Mouse (Mus musculus): ENCODE results near the gene Naa11. TPM values are rescaled to one million over a fixed set of nuclear protein-coding genes. Genes with fewer than 3 reads are reported as not detected.

Gene Naa11
- total RNA-seq (2018; cell fraction: chromatin; rRNA removed) = not detected
- not detected for total RNA-seq (2018; cell fraction: cytosol; rRNA removed)
- total RNA-seq (2018; cell fraction: nucleus; rRNA removed) = not detected
- not detected in 3 replicates for polyA plus RNA-seq (2018)

GRCm38 (mm10) chr5:97392160-97392559, at the start of gene Naa11:
Naa11 (minus strand) TSS chr5:97392379.
- no peaks in the 10 kb centered on the region for H3K36me3 ChIP-seq (ENCODE audit: inconsistent target)
- H3K27ac ChIP-seq = no peak within 1 kb of the TSS
- 94% methylated on average over 19 of the region's 23 CpGs for WGBS (ENCODE audit: missing documents)
- H3K4me3 ChIP-seq (ENCODE audit: inconsistent target) = no peak within 1 kb of the TSS
- H3K79me2 ChIP-seq (ENCODE audit: inconsistent target) = no peaks in the 10 kb centered on the region

DNA sequence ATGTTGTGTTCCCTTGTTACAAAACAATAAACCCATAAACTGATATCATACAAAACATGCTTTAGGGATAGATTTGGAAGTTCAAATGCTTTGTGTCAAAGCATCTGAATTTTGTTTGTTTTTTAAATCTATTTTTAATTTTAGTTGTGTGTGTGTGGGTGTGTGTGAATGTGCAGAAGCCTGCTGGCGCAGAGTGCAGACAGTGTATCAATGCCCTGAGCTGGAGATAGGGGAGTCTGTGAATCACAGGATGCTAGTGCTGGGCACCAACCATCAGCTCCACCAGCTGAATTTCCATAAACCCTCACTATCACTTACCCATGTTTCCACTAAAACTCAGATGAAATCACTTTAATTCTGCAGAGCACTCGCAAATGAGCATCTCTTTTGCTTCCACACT, 40.3 kb upstream of the Naa11 start:
- no peak overlapping the region for H3K4me3 ChIP-seq (ENCODE audit: inconsistent target)
- WGBS (ENCODE audit: missing documents) = 94% methylated on average over 2 of the region's 2 CpGs
- H3K36me3 ChIP-seq (ENCODE audit: inconsistent target) = no peaks in the 10 kb centered on the region
- no peak overlapping the region for H3K27ac ChIP-seq
- no peaks in the 10 kb centered on the region for H3K79me2 ChIP-seq (ENCODE audit: inconsistent target)

DNA sequence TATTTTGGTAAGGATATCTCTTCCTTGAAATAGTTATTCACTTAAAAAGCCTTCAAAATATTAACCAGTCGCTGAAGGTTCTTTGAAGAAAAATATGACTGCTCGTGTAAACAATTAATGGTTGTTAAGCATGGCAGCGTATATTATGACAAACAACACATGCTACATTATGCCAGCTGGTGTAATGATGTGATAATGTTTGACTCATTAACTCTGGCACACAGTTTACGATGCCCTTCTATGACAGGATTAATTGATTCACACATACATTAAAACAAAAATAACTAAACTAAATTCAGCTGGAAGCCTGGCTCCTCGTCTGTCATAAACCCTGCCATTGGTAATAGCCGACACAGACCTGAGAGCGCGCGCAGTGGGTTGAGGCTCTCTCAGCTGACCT, 37.8 kb upstream of the Naa11 start:
- H3K79me2 ChIP-seq (ENCODE audit: inconsistent target) = no peaks in the 10 kb centered on the region
- H3K4me3 ChIP-seq (ENCODE audit: inconsistent target) = no peak overlapping the region
- H3K27ac ChIP-seq = no peak overlapping the region
- 95% methylated on average over 9 of the region's 9 CpGs for WGBS (ENCODE audit: missing documents)
- no peaks in the 10 kb centered on the region for H3K36me3 ChIP-seq (ENCODE audit: inconsistent target)

GRCm38 (mm10) chr5:97421669-97422068, 29.5 kb upstream of the Naa11 start:
- H3K27ac ChIP-seq = no peak overlapping the region
- no peaks in the 10 kb centered on the region for H3K36me3 ChIP-seq (ENCODE audit: inconsistent target)
- 92% methylated on average over 2 of the region's 2 CpGs for WGBS (ENCODE audit: missing documents)
- no peaks in the 10 kb centered on the region for H3K79me2 ChIP-seq (ENCODE audit: inconsistent target)
- no peak overlapping the region for H3K4me3 ChIP-seq (ENCODE audit: inconsistent target)

DNA sequence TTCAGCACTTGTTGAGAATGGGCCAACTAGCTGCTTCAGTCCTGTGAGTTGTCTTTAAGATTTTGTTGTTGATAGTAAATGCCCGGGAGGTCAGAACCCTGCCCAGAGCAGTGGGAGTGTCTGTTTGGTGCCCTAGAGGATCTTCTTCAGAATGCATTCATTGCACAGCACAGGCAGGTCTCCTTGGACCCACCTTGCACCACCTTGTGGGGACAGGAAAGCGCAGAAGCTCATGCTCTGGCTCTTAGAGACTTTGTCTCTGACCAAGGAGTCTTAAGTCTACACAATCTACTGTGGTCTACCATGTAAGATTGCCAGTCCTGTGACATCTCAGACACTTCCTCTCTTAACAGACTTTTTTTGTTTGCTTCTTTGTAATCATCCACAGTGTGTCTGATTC, 25.0 kb upstream of the Naa11 start:
- Histone ChIP-seq H3K27ac (no peak overlapping the region), H3K36me3 (ENCODE audit: inconsistent target) (no peaks in the 10 kb centered on the region)
- whole genome bisulfite sequencing (ENCODE audit: missing documents) = 96% methylated on average over 2 of the region's 2 CpGs

GRCm38 (mm10) chr5:97415837-97416236, 23.7 kb upstream of the Naa11 start:
- no peak overlapping the region for H3K4me3 ChIP-seq (ENCODE audit: inconsistent target)
- 91% methylated on average over 6 of the region's 6 CpGs for WGBS (ENCODE audit: missing documents)

More for the DNA sequence above, 25.0 kb upstream of the Naa11 start:
- Histone ChIP-seq H3K79me2 (ENCODE audit: inconsistent target) (no peaks in the 10 kb centered on the region), H3K4me3 (ENCODE audit: inconsistent target) (no peak overlapping the region)

GRCm38 (mm10) chr5:97413716-97414115, 21.5 kb upstream of the Naa11 start:
- Histone ChIP-seq H3K79me2 (ENCODE audit: inconsistent target) (no peaks in the 10 kb centered on the region), H3K27ac (no peak overlapping the region), H3K4me3 (ENCODE audit: inconsistent target) (no peak overlapping the region), H3K36me3 (ENCODE audit: inconsistent target) (no peaks in the 10 kb centered on the region)
- 94% methylated on average over 3 of the region's 3 CpGs for WGBS (ENCODE audit: missing documents)

More at GRCm38 (mm10) chr5:97415837-97416236, 23.7 kb upstream of the Naa11 start:
- Histone ChIP-seq H3K79me2 (ENCODE audit: inconsistent target) (no peaks in the 10 kb centered on the region), H3K36me3 (ENCODE audit: inconsistent target) (no peaks in the 10 kb centered on the region), H3K27ac (no peak overlapping the region)

GRCm38 (mm10) chr5:97410190-97410589, 18.0 kb upstream of the Naa11 start:
- no peak overlapping the region for H3K4me3 ChIP-seq (ENCODE audit: inconsistent target)
- WGBS (ENCODE audit: missing documents) = 97% methylated on average over 5 of the region's 6 CpGs
- no peaks in the 10 kb centered on the region for H3K36me3 ChIP-seq (ENCODE audit: inconsistent target)
- no peaks in the 10 kb centered on the region for H3K79me2 ChIP-seq (ENCODE audit: inconsistent target)
- no peak overlapping the region for H3K27ac ChIP-seq

DNA sequence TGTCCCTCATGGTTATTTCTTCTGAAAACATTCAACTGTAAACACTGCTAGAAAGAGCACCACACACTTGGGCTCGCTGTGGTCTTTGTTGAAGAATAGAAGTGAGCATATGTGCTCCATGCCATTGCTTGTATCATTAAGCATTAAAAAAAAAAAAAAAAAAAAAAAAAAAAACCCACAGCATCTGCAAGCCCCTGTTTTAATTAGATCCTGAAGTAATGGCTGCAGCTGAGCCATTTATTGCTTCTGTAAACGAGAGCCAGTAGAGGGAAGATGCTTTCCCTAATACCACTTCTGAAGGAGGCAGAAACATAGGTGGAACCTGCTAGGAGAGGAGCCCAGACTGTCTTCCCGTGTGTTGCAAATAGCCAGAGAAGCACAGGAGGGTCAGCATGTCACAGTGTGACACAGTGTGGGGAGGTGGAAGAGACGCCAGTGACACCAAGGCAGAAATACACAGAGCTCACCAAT, 17.1 kb upstream of the Naa11 start:
- Histone ChIP-seq H3K79me2 (ENCODE audit: inconsistent target) (no peaks in the 10 kb centered on the region), H3K4me3 (ENCODE audit: inconsistent target) (no peak overlapping the region), H3K27ac (no peak overlapping the region), H3K36me3 (ENCODE audit: inconsistent target) (no peaks in the 10 kb centered on the region)
- WGBS (ENCODE audit: missing documents) = 71% methylated on average over 4 of the region's 4 CpGs

DNA sequence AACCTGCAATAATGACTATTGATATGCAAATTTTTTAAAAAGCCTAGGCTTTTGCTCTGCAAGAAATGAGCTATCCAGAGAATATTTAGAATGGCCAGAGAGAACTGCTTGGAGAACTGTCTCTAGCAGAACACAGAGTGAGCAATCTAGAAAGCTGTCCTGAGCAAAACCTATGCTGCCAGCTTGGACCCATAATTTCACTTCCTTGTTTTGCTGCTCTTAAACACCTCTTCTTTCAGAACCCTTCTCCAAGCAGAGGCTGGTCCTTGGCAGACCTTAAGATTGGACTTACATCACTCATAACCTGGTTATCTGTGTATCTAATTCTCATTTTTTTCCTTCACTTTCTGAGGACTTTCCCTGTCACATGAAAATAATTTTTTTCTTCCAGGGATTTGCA, 8.9 kb upstream of the Naa11 start:
- no peaks in the 10 kb centered on the region for H3K79me2 ChIP-seq (ENCODE audit: inconsistent target)
- no peaks in the 10 kb centered on the region for H3K36me3 ChIP-seq (ENCODE audit: inconsistent target)
- H3K4me3 ChIP-seq (ENCODE audit: inconsistent target) = no peak overlapping the region
- no peak overlapping the region for H3K27ac ChIP-seq

DNA sequence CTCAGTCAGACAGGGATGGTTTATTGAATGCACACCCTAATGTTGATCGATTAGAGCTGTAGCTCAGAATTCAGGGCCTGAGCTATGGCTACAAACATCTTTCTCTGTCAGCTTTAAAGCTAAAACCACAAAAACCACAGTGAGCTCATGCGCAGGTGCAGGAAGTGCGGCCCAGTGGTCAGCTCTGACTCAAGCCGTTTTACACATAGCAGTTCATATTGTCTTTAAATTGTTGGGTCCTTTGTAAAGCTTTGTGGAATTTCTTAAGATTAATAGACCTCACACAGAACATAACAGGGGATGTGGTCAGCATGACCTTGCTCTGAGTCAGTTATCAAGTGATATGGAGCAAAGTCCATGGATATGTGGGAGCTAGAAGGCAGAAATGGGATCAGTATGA, 5.4 kb upstream of the Naa11 start:
- 13% methylated on average over 4 of the region's 4 CpGs for WGBS (ENCODE audit: missing documents)
- no peaks in the 10 kb centered on the region for H3K79me2 ChIP-seq (ENCODE audit: inconsistent target)
- H3K4me3 ChIP-seq (ENCODE audit: inconsistent target) = no peak overlapping the region
- no peaks in the 10 kb centered on the region for H3K36me3 ChIP-seq (ENCODE audit: inconsistent target)
- no peak overlapping the region for H3K27ac ChIP-seq

- no peaks in the 10 kb centered on the region for H3K36me3 ChIP-seq (ENCODE audit: inconsistent target)
Observed at GRCm38 (mm10) chr5:97387622-97388021, 4.6 kb downstream of the Naa11 start.

DNA sequence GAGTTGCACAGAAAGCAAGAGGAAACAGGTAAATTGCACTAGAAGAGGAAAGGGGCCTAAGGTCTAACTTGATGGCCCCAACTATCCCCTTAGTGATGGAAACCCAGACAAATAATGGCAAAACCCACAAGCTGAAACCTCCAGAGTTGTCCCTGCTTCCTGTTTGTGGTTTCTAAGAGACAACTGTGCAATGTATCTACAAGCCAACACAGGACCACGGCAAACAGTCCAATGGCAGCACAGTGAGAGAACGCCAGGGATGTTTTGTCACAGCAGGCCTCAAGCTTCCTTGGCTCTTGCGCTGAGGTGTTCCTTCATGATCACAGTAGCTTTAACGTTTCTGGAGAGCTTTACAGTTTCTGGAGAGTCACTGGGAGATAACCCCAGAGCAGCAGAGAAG, 7.8 kb downstream of the Naa11 start:
- WGBS (ENCODE audit: missing documents) = 17% methylated on average over 4 of the region's 4 CpGs
- H3K27ac ChIP-seq = no peak overlapping the region
- H3K4me3 ChIP-seq (ENCODE audit: inconsistent target) = no peak overlapping the region
- H3K79me2 ChIP-seq (ENCODE audit: inconsistent target) = no peaks in the 10 kb centered on the region
- no peaks in the 10 kb centered on the region for H3K36me3 ChIP-seq (ENCODE audit: inconsistent target)

More at GRCm38 (mm10) chr5:97387622-97388021, 4.6 kb downstream of the Naa11 start:
- 90% methylated on average over 6 of the region's 6 CpGs for WGBS (ENCODE audit: missing documents)
- H3K79me2 ChIP-seq (ENCODE audit: inconsistent target) = no peaks in the 10 kb centered on the region
- H3K4me3 ChIP-seq (ENCODE audit: inconsistent target) = no peak overlapping the region
- no peak overlapping the region for H3K27ac ChIP-seq

GRCm38 (mm10) chr5:97382548-97383222, 9.5 kb downstream of the Naa11 start:
- Histone ChIP-seq H3K36me3 (ENCODE audit: inconsistent target) (no peaks in the 10 kb centered on the region), H3K4me3 (ENCODE audit: inconsistent target) (no peak overlapping the region), H3K27ac (no peak overlapping the region), H3K79me2 (ENCODE audit: inconsistent target) (no peaks in the 10 kb centered on the region)
- WGBS (ENCODE audit: missing documents) = 68% methylated on average over 14 of the region's 14 CpGs

DNA sequence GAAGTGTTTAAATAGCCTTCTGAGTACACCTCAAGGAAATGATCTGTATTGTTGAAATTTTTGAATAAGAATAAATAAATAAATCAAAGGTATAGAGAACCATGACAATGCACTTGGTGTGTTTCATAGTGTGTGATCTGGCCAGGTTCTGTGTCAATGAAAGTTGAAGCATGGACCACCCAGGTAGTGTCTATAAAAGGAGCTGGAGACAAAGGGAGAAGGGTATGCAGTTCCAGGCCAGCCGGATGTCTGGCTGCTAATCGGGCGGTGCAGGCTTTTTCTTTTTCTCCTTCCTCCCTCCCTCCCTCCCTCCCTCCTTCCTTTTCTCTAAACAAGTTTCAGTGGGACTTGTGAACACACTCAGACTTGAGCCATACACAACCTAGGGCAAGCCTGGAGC, 12.2 kb downstream of the Naa11 start:
- no peak overlapping the region for H3K27ac ChIP-seq
- H3K4me3 ChIP-seq (ENCODE audit: inconsistent target) = no peak overlapping the region
- WGBS (ENCODE audit: missing documents) = no CpG with 5 or more reads among the region's 3 CpGs
- H3K79me2 ChIP-seq (ENCODE audit: inconsistent target) = no peaks in the 10 kb centered on the region
- H3K36me3 ChIP-seq (ENCODE audit: inconsistent target) = no peaks in the 10 kb centered on the region

DNA sequence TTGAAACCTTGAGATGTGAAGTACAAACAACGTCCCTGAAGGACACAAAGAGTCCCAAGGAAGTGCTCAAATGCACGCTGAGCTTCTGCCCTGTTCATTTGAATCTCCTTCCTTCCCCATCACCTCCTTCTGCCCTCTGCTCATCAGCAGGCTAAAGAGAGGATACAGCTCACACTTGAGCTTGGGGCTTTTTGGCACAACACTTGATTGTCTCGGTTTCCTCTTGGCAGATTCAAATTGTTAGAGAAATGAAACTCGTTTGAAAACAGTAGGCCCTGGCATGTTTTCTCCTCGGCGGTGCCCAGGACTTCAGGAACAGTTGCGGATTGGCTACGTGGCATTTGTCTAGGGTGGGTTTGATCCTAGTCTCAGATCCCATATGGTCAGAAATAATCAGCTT, 27.4 kb downstream of the Naa11 start:
- WGBS (ENCODE audit: missing documents) = 31% methylated on average over 8 of the region's 8 CpGs
- H3K36me3 ChIP-seq (ENCODE audit: inconsistent target) = no peaks in the 10 kb centered on the region
- no peak overlapping the region for H3K27ac ChIP-seq
- no peak overlapping the region for H3K4me3 ChIP-seq (ENCODE audit: inconsistent target)
- H3K79me2 ChIP-seq (ENCODE audit: inconsistent target) = no peaks in the 10 kb centered on the region

Measured in macrophage (primary cell).